Mouse (Mus musculus): ENCODE results near the gene Gm3371. TPM values are rescaled to one million over a fixed set of nuclear protein-coding genes. Genes with fewer than 3 reads are reported as not detected.
"Not testable (repeated sequence)": the region's sequence is repeated elsewhere in the genome, so short reads cannot be mapped to it uniquely, and the experiment has no call there.

Gm3371 gene
- not detected in 2 replicates for polyA plus RNA-seq (2012; rRNA removed)

DNA sequence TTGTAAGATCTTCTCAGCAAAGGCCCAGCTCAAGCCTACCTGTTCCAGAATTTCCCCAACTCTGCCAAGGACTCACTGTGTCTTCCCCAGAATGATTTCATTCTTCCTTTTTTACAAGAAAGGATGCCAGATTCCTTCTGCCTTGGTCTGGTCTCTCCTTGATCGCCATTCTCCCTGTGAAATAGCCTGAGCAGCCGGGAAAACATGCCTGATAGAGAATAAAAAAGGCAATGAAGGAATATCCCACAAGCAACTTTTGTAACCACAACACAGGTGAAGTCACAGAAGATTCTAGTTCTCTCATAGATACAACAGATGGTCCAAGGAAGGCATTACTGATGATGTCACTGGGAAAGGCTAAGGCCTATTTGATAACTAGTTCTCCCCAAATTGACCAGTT lies at the start of gene Gm3371:
Gene Gm3371, minus strand, starts transcription at position 101 of the 400 bp plus-strand sequence.
- not testable (repeated sequence) for DNase-seq (ENCODE audit: extremely low spot score in 1 of 2, low spot score in 1 of 2)

GRCm38 (mm10) chr14:44433335-44433734 lies 22.8 kb upstream of the Gm3371 start, which contains the start of gene Gm8232:
Gene Gm8232, plus strand, starts transcription at chr14:44433635.
- not testable (repeated sequence) for DNase-seq (ENCODE audit: extremely low spot score in 1 of 2, low spot score in 1 of 2)

DNA sequence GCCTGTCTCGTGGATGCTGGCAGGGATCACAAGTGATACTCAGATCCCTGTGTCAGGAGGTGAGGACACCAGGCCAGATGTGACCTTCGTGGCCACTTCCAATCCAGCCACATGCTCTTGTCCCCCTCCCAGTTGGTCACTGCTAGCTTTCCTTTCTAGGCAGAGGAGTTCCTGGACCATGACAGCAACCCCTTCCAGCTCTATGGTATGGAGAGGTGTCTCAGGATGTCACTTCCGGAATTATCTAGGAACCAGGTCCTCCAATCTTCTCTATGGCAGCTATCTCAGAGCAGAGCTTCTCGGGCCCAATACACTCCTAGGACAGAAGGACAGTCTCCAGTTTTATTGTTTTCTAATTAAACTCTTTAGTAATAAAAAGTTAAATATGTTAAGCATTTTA lies 26.3 kb downstream of the Gm3371 start:
- DNase-seq (ENCODE audit: extremely low spot score in 1 of 2, low spot score in 1 of 2): not testable (repeated sequence)

DNA sequence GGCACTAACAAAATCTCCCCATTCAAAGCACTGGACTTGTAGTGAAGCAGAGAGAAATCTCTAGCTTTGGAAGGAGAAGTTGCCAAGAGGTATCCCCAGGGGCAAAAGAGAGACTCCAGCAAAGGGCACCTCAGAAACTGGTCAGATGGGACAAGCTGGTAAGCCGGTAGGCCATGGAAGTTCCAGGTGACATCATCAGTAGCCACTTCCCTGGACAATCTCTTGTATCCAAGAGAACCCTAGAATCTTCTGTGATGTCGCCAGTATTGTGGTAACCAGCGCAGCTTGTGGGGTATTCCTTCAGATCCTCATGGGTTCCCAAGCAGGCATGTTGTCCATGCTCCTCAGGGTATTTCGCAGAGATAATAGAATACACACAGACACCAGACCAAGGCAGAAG lies 45.4 kb downstream of the Gm3371 start, which contains the start of gene Gm8229:
Gene Gm8229, plus strand, starts transcription at position 301 of the 400 bp plus-strand sequence.
- DNase-seq (ENCODE audit: extremely low spot score in 1 of 2, low spot score in 1 of 2): not testable (repeated sequence)

DNA sequence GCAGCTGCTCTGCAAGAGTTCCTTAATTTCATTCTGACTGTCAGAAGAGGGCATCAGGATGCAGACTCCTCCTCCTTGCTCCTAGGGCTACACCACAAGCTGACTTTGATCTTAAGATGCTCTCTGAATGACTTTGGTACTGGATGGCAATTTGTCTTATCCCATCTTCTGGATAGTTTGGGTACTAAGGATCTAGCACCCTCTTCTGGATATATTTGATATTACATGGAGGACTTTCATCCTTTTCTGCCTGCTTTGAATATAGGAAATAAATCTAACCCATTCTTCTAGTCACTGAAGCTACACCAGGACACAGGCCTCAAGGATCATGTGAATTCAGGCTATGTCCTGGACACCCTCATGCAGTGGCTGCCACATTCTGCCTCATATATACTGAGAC lies 48.2 kb downstream of the Gm3371 start:
- peak in 1 of 2 experiments; percentile 24 for DNase-seq (ENCODE audit: extremely low spot score in 1 of 2, low spot score in 1 of 2)

GRCm38 (mm10) chr14:44361416-44361815 lies 49.1 kb downstream of the Gm3371 start:
- peak in 1 of 2 experiments; percentile 2 for DNase-seq (ENCODE audit: extremely low spot score in 1 of 2, low spot score in 1 of 2)

Other genes with a start within 250 kb of the Gm3371 start
- gene Gm8212, start 213.0 kb downstream of the Gm3371 start, polyA plus RNA-seq (2012; rRNA removed): not detected in 2 replicates
- not detected in 2 replicates for gene 4930503E14Rik, start 197.4 kb downstream of the Gm3371 start, polyA plus RNA-seq (2012; rRNA removed)
- not detected in 2 replicates for gene Gm8220, start 125.1 kb downstream of the Gm3371 start, polyA plus RNA-seq (2012; rRNA removed)
- gene Gm5930, start 72.1 kb downstream of the Gm3371 start, polyA plus RNA-seq (2012; rRNA removed): not detected in 2 replicates
- not detected in 2 replicates for gene Gm8229, start 45.3 kb downstream of the Gm3371 start, polyA plus RNA-seq (2012; rRNA removed)
- gene Gm8232, start 22.9 kb upstream of the Gm3371 start, polyA plus RNA-seq (2012; rRNA removed): not detected in 2 replicates
- not detected in 2 replicates for gene BC061237, start 81.8 kb upstream of the Gm3371 start, polyA plus RNA-seq (2012; rRNA removed)
- gene Gm17093, start 107.6 kb upstream of the Gm3371 start, polyA plus RNA-seq (2012; rRNA removed): not detected in 2 replicates
- gene Gm8247, start 172.5 kb upstream of the Gm3371 start, polyA plus RNA-seq (2012; rRNA removed): 0.44 and 1.3 TPM in 2 replicates
- gene Gm5624, start 217.2 kb upstream of the Gm3371 start, polyA plus RNA-seq (2012; rRNA removed): 0.16 TPM in 1 of 2 replicates, not detected in the other

All from frontal cortex, adult 2 months (tissue).